Mouse (Mus musculus) CH12.LX (cell line): ENCODE measurements at regions not wholly inside any gene's neighbourhood (a gene's known extent, or its start where the extent isn't known, plus 50 kb on each side); places are given as distances from the start of the nearest gene placed in this dataset.

Source experiments
- DNase-seq: peaks from one replicate; pipeline ENCODE4 v3.0.0-alpha.2; 2013; ENCODE audit errors: extremely low read depth
- H3K27ac ChIP-seq: 2 replicates; pipeline ENCODE4 v1.5.1; 2012; ENCODE audit warnings: low read depth, mild to moderate bottlenecking, control low read depth, moderate library complexity; ENCODE audit not compliant: insufficient read depth
- H3K27me3 ChIP-seq: replicated peaks from 2 replicates; pipeline ENCODE3; 2012; ENCODE audit warnings: inconsistent platforms
- H3K36me3 ChIP-seq, 2 experiments: replicated peaks in 1 of 2; 2 replicates each; pipeline versions ENCODE3 to v1.6.1; 2012; ENCODE audit warnings: inconsistent platforms in 1 of 2, low read length in 1 of 2, mild to moderate bottlenecking in 1 of 2, mixed read lengths in 1 of 2, moderate library complexity in 1 of 2; ENCODE audit not compliant: control insufficient read depth in 1 of 2, insufficient read depth in 1 of 2
- H3K4me1 ChIP-seq, 2 experiments: 2 replicates each; pipeline ENCODE4 v1.6.1; 2012; ENCODE audit warnings: inconsistent platforms in 1 of 2, moderate library complexity in 1 of 2; ENCODE audit not compliant: insufficient read depth in 2 of 2, control insufficient read depth in 1 of 2
- H3K4me2 ChIP-seq: 2 replicates; pipeline ENCODE4 v1.6.1; 2012; ENCODE audit warnings: low read depth, mild to moderate bottlenecking, control low read depth; ENCODE audit not compliant: poor library complexity, insufficient read depth, severe bottlenecking
- H3K4me3 ChIP-seq, 3 experiments: fragments of 150-350 bp in 1 of 3; sonication (generic) in 1 of 3; replicated peaks in 1 of 3; 2 replicates each; pipeline versions ENCODE3 to v1.5.1; 2011 to 2012; ENCODE audit warnings: low read depth in 2 of 3, low read length in 2 of 3, mild to moderate bottlenecking in 2 of 3, moderate library complexity in 2 of 3, control low read depth in 1 of 3, improper control_type of control experiment in 1 of 3, inconsistent platforms in 1 of 3, mixed read lengths in 1 of 3; ENCODE audit not compliant: poor library complexity in 1 of 3
- H3K79me2 ChIP-seq: replicated peaks from 2 replicates; pipeline ENCODE4 v1.6.1; 2012; ENCODE audit warnings: mild to moderate bottlenecking, moderate library complexity; ENCODE audit not compliant: control insufficient read depth, poor library complexity, insufficient read depth, severe bottlenecking; ENCODE audit errors: extremely low read depth
- H3K9ac ChIP-seq: 2 replicates; pipeline ENCODE4 v1.6.1; 2012; ENCODE audit warnings: low read depth, mild to moderate bottlenecking, control low read depth, moderate library complexity; ENCODE audit not compliant: insufficient read depth
- H3K9me3 ChIP-seq: replicated peaks from 2 replicates; pipeline ENCODE3; 2012; ENCODE audit warnings: low read length, inconsistent platforms, mixed read lengths
- BHLHE40 ChIP-seq: IDR thresholded peaks from 2 replicates; pipeline ENCODE4 v1.6.1; 2011; ENCODE audit warnings: mild to moderate bottlenecking, low read depth, low read length, improper control_type of control experiment
- CHD1 ChIP-seq: IDR thresholded peaks from 2 replicates; pipeline ENCODE4 v1.6.1; 2012; ENCODE audit warnings: low read depth, low read length, improper control_type of control experiment, inconsistent platforms
- CHD2 ChIP-seq: IDR thresholded peaks from 2 replicates; pipeline ENCODE4 v1.6.1; 2011; ENCODE audit warnings: low read length, improper control_type of control experiment
- CTCF ChIP-seq, 2 experiments: IDR thresholded peaks in 1 of 2; conservative IDR thresholded peaks in 1 of 2; 2 replicates each; pipeline ENCODE4 v1.5.1; 2011 to 2012; ENCODE audit warnings: low read depth in 2 of 2, low read length in 2 of 2, improper control_type of control experiment in 1 of 2, inconsistent platforms in 1 of 2, mild to moderate bottlenecking in 1 of 2, moderate library complexity in 1 of 2
- E2F4 ChIP-seq: IDR thresholded peaks from 2 replicates; pipeline ENCODE4 v1.6.1; 2011; ENCODE audit warnings: low read depth, low read length, improper control_type of control experiment; ENCODE audit not compliant: insufficient replicate concordance
- EP300 ChIP-seq: IDR thresholded peaks from 2 replicates; pipeline ENCODE4 v1.6.1; 2011; ENCODE audit warnings: low read length, improper control_type of control experiment
- GABPA ChIP-seq: IDR thresholded peaks from 2 replicates; pipeline ENCODE4 v1.6.1; 2012; ENCODE audit warnings: low read depth, low read length, improper control_type of control experiment, inconsistent platforms; ENCODE audit not compliant: insufficient replicate concordance
- HCFC1 ChIP-seq: IDR thresholded peaks from 2 replicates; pipeline ENCODE4 v1.6.1; 2012; ENCODE audit warnings: low read depth, mild to moderate bottlenecking, inconsistent platforms, low read length, improper control_type of control experiment
- IRF4 ChIP-seq: IDR thresholded peaks from 2 replicates; pipeline ENCODE4 v1.6.1; 2014; ENCODE audit warnings: low read depth, mild to moderate bottlenecking, inconsistent platforms, low read length, improper control_type of control experiment
- JUN ChIP-seq: IDR thresholded peaks from 2 replicates; pipeline ENCODE4 v1.6.1; 2011; ENCODE audit warnings: low read depth, mild to moderate bottlenecking, low read length, improper control_type of control experiment, moderate library complexity; ENCODE audit not compliant: insufficient read depth
- JUND ChIP-seq: conservative IDR thresholded peaks from 2 replicates; pipeline ENCODE4 v1.6.1; 2011; ENCODE audit warnings: low read depth, low read length, improper control_type of control experiment
- KAT2A ChIP-seq: IDR thresholded peaks from 2 replicates; pipeline ENCODE4 v1.6.1; 2012; ENCODE audit warnings: low read length, improper control_type of control experiment, inconsistent platforms; ENCODE audit not compliant: insufficient replicate concordance
- MAX ChIP-seq: IDR thresholded peaks from 2 replicates; pipeline ENCODE4 v1.6.1; 2011; ENCODE audit warnings: low read length, improper control_type of control experiment
- MAZ ChIP-seq: IDR thresholded peaks from 2 replicates; pipeline ENCODE4 v1.6.1; 2012; ENCODE audit warnings: low read depth, mild to moderate bottlenecking, inconsistent platforms, low read length, improper control_type of control experiment, moderate library complexity
- MEF2A ChIP-seq: IDR thresholded peaks from 2 replicates; pipeline ENCODE4 v1.6.1; 2014; ENCODE audit warnings: low read depth, mild to moderate bottlenecking, inconsistent platforms, low read length, improper control_type of control experiment, borderline replicate concordance
- PAX5 ChIP-seq: IDR thresholded peaks from 2 replicates; pipeline ENCODE4 v1.6.1; 2012; ENCODE audit warnings: low read length, inconsistent platforms, mixed read lengths
- POLR2AphosphoS2 ChIP-seq: IDR thresholded peaks from 2 replicates; pipeline ENCODE4 v1.6.1; 2011; ENCODE audit warnings: low read depth, low read length, improper control_type of control experiment
- RCOR1 ChIP-seq: conservative IDR thresholded peaks from 2 replicates; pipeline ENCODE4 v1.6.1; 2012; ENCODE audit warnings: low read depth, mild to moderate bottlenecking, inconsistent platforms, low read length, improper control_type of control experiment
- SIN3A ChIP-seq: IDR thresholded peaks from 2 replicates; pipeline ENCODE4 v1.6.1; 2012; ENCODE audit warnings: low read length, improper control_type of control experiment, inconsistent platforms
- SMC3 ChIP-seq: IDR thresholded peaks from 2 replicates; pipeline ENCODE4 v1.6.1; 2011; ENCODE audit warnings: low read depth, low read length, improper control_type of control experiment
- TBP ChIP-seq: conservative IDR thresholded peaks from 2 replicates; pipeline ENCODE4 v1.6.1; 2011; ENCODE audit warnings: low read depth, low read length, improper control_type of control experiment
- UBTF ChIP-seq: IDR thresholded peaks from 2 replicates; pipeline ENCODE4 v1.6.1; 2012; ENCODE audit warnings: low read depth, mild to moderate bottlenecking, inconsistent platforms, low read length, improper control_type of control experiment, moderate library complexity
- USF1 ChIP-seq: IDR thresholded peaks from 2 replicates; pipeline ENCODE4 v1.6.1; 2014; ENCODE audit warnings: low read depth, mild to moderate bottlenecking, inconsistent platforms, low read length, improper control_type of control experiment
- ZC3H11A ChIP-seq: IDR thresholded peaks from 2 replicates; pipeline ENCODE4 v1.6.1; 2012; ENCODE audit warnings: low read depth, mild to moderate bottlenecking, inconsistent platforms, low read length, improper control_type of control experiment
- ZKSCAN1 ChIP-seq: IDR thresholded peaks from 2 replicates; pipeline ENCODE4 v1.6.1; 2012; ENCODE audit warnings: low read depth, inconsistent platforms, low read length, improper control_type of control experiment, borderline replicate concordance
- ZMIZ1 ChIP-seq: IDR thresholded peaks from 2 replicates; pipeline ENCODE4 v1.6.1; 2012; ENCODE audit warnings: low read depth, mild to moderate bottlenecking, inconsistent platforms, low read length, improper control_type of control experiment
- dilution Hi-C: fragments of 300-500 bp; cut with MboI; formaldehyde crosslinking; loops from 2 replicates; pipeline ENCODE4 v1.14.3; 2020; ENCODE audit warnings: low sequenced_read_pairs; ENCODE audit not compliant: extremely low pct_unique_long_range_greater_than_20kb, extremely low pct_ligation_motif_present
- in situ Hi-C: fragments of 300-500 bp; cut with MboI; formaldehyde crosslinking; loops from 3 replicates; pipeline ENCODE4 v1.14.3; 2019; ENCODE audit warnings: low sequenced_read_pairs, low pct_ligation_motif_present, low pct_unique_long_range_greater_than_20kb, mixed read lengths

GRCm38 (mm10) chr9:113514846-113515702, 193.0 kb downstream of the Pdcd6ip start:
- Histone ChIP-seq H3K27me3 (no peaks in the 10 kb centered on the region), H3K4me1 (no peaks in the 10 kb centered on the region), H3K36me3 (no peaks in the 10 kb centered on the region), H3K79me2 (no peaks in the 10 kb centered on the region), H3K9ac (no peak overlapping the region), H3K4me3 (no peak overlapping the region), H3K9me3 (no peaks in the 10 kb centered on the region), H3K27ac (no peak overlapping the region), H3K4me2 (no peak overlapping the region)
- dilution Hi-C loops (no loop called here), in situ Hi-C loops (no loop called here)
- DNase-seq, result no peak
- no peak for TF ChIP-seq POLR2AphosphoS2
- TF ChIP-seq JUND, result no peak
- no peak for TF ChIP-seq IRF4
- TF ChIP-seq KAT2A, result no peak
- TF ChIP-seq SIN3A, result no peak
- TF ChIP-seq ZMIZ1, result no peak
- no peak for TF ChIP-seq CHD1
- no peak for TF ChIP-seq HCFC1
- TF ChIP-seq USF1, result no peak
- no peak for TF ChIP-seq RCOR1
- TF ChIP-seq MAZ, result no peak
- TF ChIP-seq MEF2A, result no peak
- TF ChIP-seq EP300, result no peak
- TF ChIP-seq ZKSCAN1, result no peak
- no peak for TF ChIP-seq TBP
- no peak for TF ChIP-seq CTCF (conservative IDR thresholded peaks at IDR 0.05 in 1 of 2, IDR thresholded peaks at IDR 0.05 in 1 of 2; ENCODE audit: low read depth in 2 of 2, low read length in 2 of 2)
- no peak for TF ChIP-seq E2F4
- TF ChIP-seq UBTF, result no peak

- no peak overlapping the region for H3K4me2 ChIP-seq
- H3K9ac ChIP-seq, result no peak overlapping the region
- H3K27me3 ChIP-seq, result no peaks in the 10 kb centered on the region
- dilution Hi-C loops (no loop called here), in situ Hi-C loops (no loop called here)
- H3K9me3 ChIP-seq, result no peaks in the 10 kb centered on the region
- DNase-seq, result no peak
- no peak overlapping the region for H3K4me3 ChIP-seq
- no peaks in the 10 kb centered on the region for H3K36me3 ChIP-seq
- H3K4me1 ChIP-seq, result no peaks in the 10 kb centered on the region
- no peak overlapping the region for H3K27ac ChIP-seq
- no peaks in the 10 kb centered on the region for H3K79me2 ChIP-seq
- TF ChIP-seq SMC3 (no peak), USF1 (no peak), IRF4 (no peak), ZC3H11A (no peak), JUN (no peak), BHLHE40 (no peak), CHD2 (no peak), MEF2A (no peak), GABPA (no peak), MAX (no peak), RCOR1 (no peak), E2F4 (no peak), JUND (no peak), PAX5 (no peak)
Measured at GRCm38 (mm10) chr9:113511302-113511701, 196.8 kb downstream of the Pdcd6ip start.
